In genomic region chr14:52009841-52010240, GRCm38 (mm10) we compare ENCODE assay signal across 12 mouse cellular contexts. TPM values are rescaled to one million over a fixed set of nuclear protein-coding genes. Genes with fewer than 3 reads are reported as not detected.
DNase-seq lines count a peak whose midpoint lies in the region; ATAC-seq lines count a peak whose summit lies in the region.
"Had no signal": no experiment of that assay in that cellular context is flagged by ENCODE, and none has a peak within 500 bp of the region (broad histone marks: within the 10 kb centered on the region; RNA-seq: fewer than 3 reads in every experiment).

No protein-coding gene starts in this region.

- intact Hi-C loops in left cerebral cortex, postnatal 25 days (cut with DNase I) = loop anchor here (2.0 to 10.0 kb wide), 3 partner anchors 25 to 925 kb away; partner anchors contain the start of gene Arhgef40
- intact Hi-C loops in left cerebral cortex, postnatal 14 days (cut with DNase I) = loop anchor here (5.0 kb wide), 1 partner anchor 108 kb away; no protein-coding TSS in a partner anchor

- H3K4me1 ChIP-seq in kidney, embryonic 14.5 days (ENCODE audit: control insufficient read depth, insufficient read depth, low read length) = peaks cover 46% of the 10 kb centered on the region
- H3K4me1 ChIP-seq in embryonic facial prominence, embryonic 12.5 days = peaks cover 50% of the 10 kb centered on the region
- H3K4me1 ChIP-seq in forebrain, embryonic 15.5 days = peaks cover 66% of the 10 kb centered on the region
- H3K4me1 ChIP-seq in midbrain, embryonic 12.5 days = peaks cover 77% of the 10 kb centered on the region

- peak overlapping the region; percentile 25 for H3K4me3 ChIP-seq in kidney, embryonic 14.5 days (ENCODE audit: low read length)
- peak overlapping the region; percentile 28 for H3K4me3 ChIP-seq in embryonic facial prominence, embryonic 12.5 days
- H3K4me3 ChIP-seq in forebrain, embryonic 15.5 days = peak overlapping the region; percentile 34
- H3K4me3 ChIP-seq in midbrain, embryonic 12.5 days = peak overlapping the region; percentile 77

- peak overlapping the region; percentile 36 for H3K4me2 ChIP-seq in kidney, embryonic 14.5 days (replicated peaks; ENCODE audit: low read depth, low read length)
- H3K4me2 ChIP-seq in embryonic facial prominence, embryonic 12.5 days (replicated peaks) = peak overlapping the region; percentile 48
- peak overlapping the region; percentile 51 for H3K4me2 ChIP-seq in forebrain, embryonic 15.5 days (replicated peaks)
- peak overlapping the region; percentile 79 for H3K4me2 ChIP-seq in midbrain, embryonic 12.5 days (replicated peaks)

- H3K36me3 ChIP-seq in kidney, embryonic 14.5 days (ENCODE audit: control insufficient read depth, insufficient read depth, low read length) = peaks cover 41% of the 10 kb centered on the region
- H3K36me3 ChIP-seq in embryonic facial prominence, embryonic 12.5 days = peaks cover 40% of the 10 kb centered on the region
- peaks cover 31% of the 10 kb centered on the region for H3K36me3 ChIP-seq in forebrain, embryonic 15.5 days
- peaks cover 41% of the 10 kb centered on the region for H3K36me3 ChIP-seq in midbrain, embryonic 12.5 days

- no peak for DNase-seq in kidney, postnatal 25 days
- DNase-seq in left cerebral cortex, postnatal 25 days (ENCODE audit: low spot score in 2 of 2) = no peak
- no peak for DNase-seq in left cerebral cortex, postnatal 14 days (ENCODE audit: low spot score in 2 of 2)
- DNase-seq: adrenal gland, adult 8-10 months had no signal

- H3K27ac ChIP-seq in kidney, embryonic 14.5 days (ENCODE audit: low read depth, low read length) = peak overlapping the region; percentile 82; the same call in 1 of the 2 replicates
- H3K27ac ChIP-seq in embryonic facial prominence, embryonic 12.5 days = peak overlapping the region; percentile 78
- peak overlapping the region; percentile 95 for H3K27ac ChIP-seq in forebrain, embryonic 15.5 days (replicated peaks)
- H3K27ac ChIP-seq in midbrain, embryonic 12.5 days (replicated peaks) = peak overlapping the region; percentile 100

- no peak for ATAC-seq in kidney, embryonic 14.5 days (ENCODE audit: low FRiP score, low TSS enrichment)
- no peak for ATAC-seq in embryonic facial prominence, embryonic 12.5 days (ENCODE audit: insufficient number of reproducible peaks, insufficient read depth, low FRiP score, low TSS enrichment)
- ATAC-seq in forebrain, embryonic 15.5 days (replicated peaks) = no peak
- no peak for ATAC-seq in midbrain, embryonic 12.5 days (ENCODE audit: low FRiP score, low read depth)
- ATAC-seq in monocyte, adult 5-6 weeks (replicated peaks; ENCODE audit: insufficient number of reproducible peaks, low FRiP score, low TSS enrichment, poor library complexity, severe bottlenecking) = no peak

- peak overlapping the region; percentile 36; the same call in 1 of the 2 replicates for H3K9ac ChIP-seq in kidney, embryonic 14.5 days (ENCODE audit: low read depth, low read length)
- H3K9ac ChIP-seq in embryonic facial prominence, embryonic 12.5 days = peak overlapping the region; percentile 37
- H3K9ac ChIP-seq in forebrain, embryonic 15.5 days (replicated peaks) = peak overlapping the region; percentile 46; the same call in 1 of the 2 replicates
- peak overlapping the region; percentile 67 for H3K9ac ChIP-seq in midbrain, embryonic 12.5 days (replicated peaks)
- H3K9ac ChIP-seq: lung, embryonic 15.5 days had no signal

- no peaks in the 10 kb centered on the region for H3K9me3 ChIP-seq in kidney, embryonic 14.5 days (ENCODE audit: control insufficient read depth, low read length)
- H3K9me3 ChIP-seq in embryonic facial prominence, embryonic 12.5 days = no peaks in the 10 kb centered on the region
- no peaks in the 10 kb centered on the region for H3K9me3 ChIP-seq in forebrain, embryonic 15.5 days
- H3K9me3 ChIP-seq in midbrain, embryonic 12.5 days = no peaks in the 10 kb centered on the region
- H3K9me3 ChIP-seq: G1E; lung, embryonic 15.5 days had no signal

- 62% methylated on average over 6 of the region's 6 CpGs for WGBS in kidney, embryonic 14.5 days
- WGBS in embryonic facial prominence, embryonic 12.5 days = 51% methylated on average over 6 of the region's 6 CpGs
- WGBS in forebrain, embryonic 15.5 days = 17% methylated on average over 6 of the region's 6 CpGs
- WGBS in midbrain, embryonic 12.5 days = 25% methylated on average over 6 of the region's 6 CpGs

- no peaks in the 10 kb centered on the region for H3K27me3 ChIP-seq in kidney, embryonic 14.5 days (ENCODE audit: control insufficient read depth, insufficient read depth, low read length)
- no peaks in the 10 kb centered on the region for H3K27me3 ChIP-seq in embryonic facial prominence, embryonic 12.5 days
- H3K27me3 ChIP-seq in forebrain, embryonic 15.5 days = no peaks in the 10 kb centered on the region
- no peaks in the 10 kb centered on the region for H3K27me3 ChIP-seq in midbrain, embryonic 12.5 days
- H3K27me3 ChIP-seq: lung, embryonic 15.5 days had no signal

RNA-seq across cellular contexts. Expression of gene Tmem253, which starts 5.6 kb away (rescaled TPM):
- 0.57 and 1.1 TPM in 2 replicates for polyA plus RNA-seq in kidney, embryonic 14.5 days (2014; fragmentation: Nextera tagmentation; extraction: Ambion mirVana)
- 0.51 and 0.63 TPM in 2 replicates for polyA plus RNA-seq in embryonic facial prominence, embryonic 12.5 days (2016; fragmentation: Nextera tagmentation; extraction: Ambion mirVana)
- 0.28 and 0.64 TPM in 2 replicates for polyA plus RNA-seq in forebrain, embryonic 15.5 days (2015; fragmentation: Nextera tagmentation; extraction: Ambion mirVana)
- polyA plus RNA-seq in midbrain, embryonic 12.5 days (2016; fragmentation: Nextera tagmentation; extraction: Ambion mirVana) = 1.0 and 2.1 TPM in 2 replicates
- total RNA-seq in left cerebral cortex, postnatal 25 days (2021) = under 1 TPM in 1 of 2 experiments, not detected in 1; 0.60 TPM
- total RNA-seq in monocyte, adult 5-6 weeks (2017) = 0.97 TPM in 1 of 3 replicates, not detected in the others
- total RNA-seq in left cerebral cortex, postnatal 14 days (2021) = under 1 TPM; 0.36 to 0.77 TPM

RNA-seq across cellular contexts. Expression of gene Zfp219, which starts 10.7 kb away (rescaled TPM):
- 44.5 and 45.5 TPM in 2 replicates for polyA plus RNA-seq in kidney, embryonic 14.5 days (2014; fragmentation: Nextera tagmentation; extraction: Ambion mirVana)
- 56.7 and 60.6 TPM in 2 replicates for polyA plus RNA-seq in embryonic facial prominence, embryonic 12.5 days (2016; fragmentation: Nextera tagmentation; extraction: Ambion mirVana)
- polyA plus RNA-seq in forebrain, embryonic 15.5 days (2015; fragmentation: Nextera tagmentation; extraction: Ambion mirVana) = 43.3 and 48.9 TPM in 2 replicates
- polyA plus RNA-seq in midbrain, embryonic 12.5 days (2016; fragmentation: Nextera tagmentation; extraction: Ambion mirVana) = 111 and 112 TPM in 2 replicates
- 10 to 100 TPM; 32.0 to 36.3 TPM for total RNA-seq in left cerebral cortex, postnatal 25 days (2021)
- 7.1 to 11.0 TPM (median 8.5 TPM) in 3 replicates for total RNA-seq in monocyte, adult 5-6 weeks (2017)
- total RNA-seq in left cerebral cortex, postnatal 14 days (2021) = 10 to 100 TPM; 29.5 to 33.6 TPM

RNA-seq across cellular contexts. Expression of gene Arhgef40, which starts 25.3 kb away (rescaled TPM):
- 72.4 and 74.9 TPM in 2 replicates for polyA plus RNA-seq in kidney, embryonic 14.5 days (2014; fragmentation: Nextera tagmentation; extraction: Ambion mirVana)
- 204 and 214 TPM in 2 replicates for polyA plus RNA-seq in embryonic facial prominence, embryonic 12.5 days (2016; fragmentation: Nextera tagmentation; extraction: Ambion mirVana)
- polyA plus RNA-seq in forebrain, embryonic 15.5 days (2015; fragmentation: Nextera tagmentation; extraction: Ambion mirVana) = 65.7 and 69.8 TPM in 2 replicates
- polyA plus RNA-seq in midbrain, embryonic 12.5 days (2016; fragmentation: Nextera tagmentation; extraction: Ambion mirVana) = 116 and 122 TPM in 2 replicates
- total RNA-seq in left cerebral cortex, postnatal 25 days (2021) = 10 to 100 TPM; 26.3 to 28.5 TPM
- total RNA-seq in monocyte, adult 5-6 weeks (2017) = 2.5 to 9.0 TPM (median 3.2 TPM) in 3 replicates
- 10 to 100 TPM; 31.9 to 35.2 TPM for total RNA-seq in left cerebral cortex, postnatal 14 days (2021)

RNA-seq across cellular contexts. Expression of gene Olfr221, which starts 32.4 kb away (rescaled TPM):
- polyA plus RNA-seq in kidney, embryonic 14.5 days (2014; fragmentation: Nextera tagmentation; extraction: Ambion mirVana) = not detected in 2 replicates
- not detected in 2 replicates for polyA plus RNA-seq in embryonic facial prominence, embryonic 12.5 days (2016; fragmentation: Nextera tagmentation; extraction: Ambion mirVana)
- polyA plus RNA-seq in forebrain, embryonic 15.5 days (2015; fragmentation: Nextera tagmentation; extraction: Ambion mirVana) = not detected in 2 replicates
- not detected in 2 replicates for polyA plus RNA-seq in midbrain, embryonic 12.5 days (2016; fragmentation: Nextera tagmentation; extraction: Ambion mirVana)
- total RNA-seq in left cerebral cortex, postnatal 25 days (2021) = not detected
- not detected in 3 replicates for total RNA-seq in monocyte, adult 5-6 weeks (2017)
- total RNA-seq in left cerebral cortex, postnatal 14 days (2021) = not detected
- total RNA-seq: adrenal gland, adult 8-10 months had no signal
- polyA plus RNA-seq: G1E; lung, embryonic 15.5 days; small intestine, adult 2 months had no signal

Comparison
In these comparisons a context has a peak if more than half of its experiments do, and no peak if none do; other contexts are left out.
1. H3K4me3 ChIP-seq: peak in every context shown above with its lines; median percentile 77 in midbrain, embryonic 12.5 days; 34 in forebrain, embryonic 15.5 days; 28 in embryonic facial prominence, embryonic 12.5 days; 25 in kidney, embryonic 14.5 days.